Comparison of ENCODE assay signal across 14 mouse cellular contexts in genomic region chr5:136958991-136959605, GRCm38 (mm10). TPM values are rescaled to one million over a fixed set of nuclear protein-coding genes. Genes with fewer than 3 reads are reported as not detected.
A peak's percentile ranks its signal among the peaks of the same experiment; 100 is the strongest.
DNase-seq lines count a peak whose midpoint lies in the region; ATAC-seq and TF ChIP-seq lines count a peak whose summit lies in the region.
"Had no signal": no experiment of that assay in that cellular context is flagged by ENCODE, and none has a peak within 500 bp of the region (broad histone marks: within the 10 kb centered on the region; RNA-seq: fewer than 3 reads in every experiment).

No protein-coding gene starts in this region.

- no peak overlapping the region for H3K9ac ChIP-seq in lung, embryonic 15.5 days
- H3K9ac ChIP-seq: embryonic facial prominence, embryonic 12.5 days had no signal

- peaks cover 45% of the 10 kb centered on the region for H3K4me1 ChIP-seq in lung, embryonic 15.5 days
- H3K4me1 ChIP-seq in lung, adult 2 months (ENCODE audit: control insufficient read depth, insufficient read depth, low read length), result peaks cover 5% of the 10 kb centered on the region; the same call in 1 of the 2 replicates
- peaks cover 34% of the 10 kb centered on the region for H3K4me1 ChIP-seq in kidney, adult 2 months (ENCODE audit: control insufficient read depth, insufficient read depth, low read length)

- H3K27me3 ChIP-seq in lung, embryonic 15.5 days, result no peaks in the 10 kb centered on the region
- no peaks in the 10 kb centered on the region for H3K27me3 ChIP-seq in kidney, adult 2 months (replicated peaks; ENCODE audit: control insufficient read depth, insufficient read depth, low read length)
- H3K27me3 ChIP-seq: embryonic facial prominence, embryonic 12.5 days; Patski had no signal

- 43% methylated on average over 5 of the region's 5 CpGs for WGBS in lung, embryonic 15.5 days
- 54% methylated on average over 5 of the region's 5 CpGs for WGBS in lung, adult 2 months
- 20% methylated on average over 5 of the region's 5 CpGs for WGBS in kidney, adult 2 months

- no peak overlapping the region; the same call in 1 of the 2 replicates for H3K4me2 ChIP-seq in lung, embryonic 15.5 days
- H3K4me2 ChIP-seq: embryonic facial prominence, embryonic 12.5 days; midbrain, embryonic 11.5 days had no signal

- TF ChIP-seq POLR2A in lung, adult 2 months (IDR thresholded peaks at IDR 0.05; ENCODE audit: borderline replicate concordance, extremely low read depth, low read depth, low read length), result no peak
- TF ChIP-seq POLR2A in kidney, adult 2 months (IDR thresholded peaks at IDR 0.05; ENCODE audit: low read depth, low read length), result no peak

- no peak for TF ChIP-seq CTCF in lung, adult 2 months (IDR thresholded peaks at IDR 0.05; ENCODE audit: insufficient read depth, low read length)
- no peak for TF ChIP-seq CTCF in kidney, adult 2 months (conservative IDR thresholded peaks at IDR 0.05; ENCODE audit: insufficient read depth, insufficient read length, low read depth, low read length)
- no peak for TF ChIP-seq CTCF in left cerebral cortex, adult 2 months (IDR thresholded peaks at IDR 0.05)

- intact Hi-C loops in left cerebral cortex, adult 2 months (cut with DNase I), result no loop called here

- no peak for DNase-seq in lung, adult 2 months
- peak; percentile 94 for DNase-seq in kidney, adult 2 months
- peak; percentile 40 to 68 for DNase-seq in kidney, postnatal 4 days
- DNase-seq in yolk sac, embryonic 10.5 days (ENCODE audit: low spot score), result peak; percentile 57
- no peak for DNase-seq in left cerebral cortex, adult 2 months (ENCODE audit: extremely low spot score in 1 of 2, low spot score in 2 of 2)
- no peak for DNase-seq in spleen, postnatal 4 days (ENCODE audit: low spot score in 2 of 2)
- DNase-seq: cerebellum, postnatal 14 days had no signal

- peak overlapping the region; percentile 91 for H3K27ac ChIP-seq in lung, embryonic 15.5 days
- H3K27ac ChIP-seq in kidney, adult 2 months (ENCODE audit: insufficient read depth, low read depth, low read length), result peak overlapping the region; percentile 97
- no peak overlapping the region for H3K27ac ChIP-seq in left cerebral cortex, adult 2 months
- H3K27ac ChIP-seq: embryonic facial prominence, embryonic 12.5 days; forebrain, embryonic 10.5 days; heart, embryonic 10.5 days had no signal

- H3K36me3 ChIP-seq in lung, embryonic 15.5 days, result peaks cover 11% of the 10 kb centered on the region; the same call in 1 of the 2 replicates
- H3K36me3 ChIP-seq in kidney, adult 2 months (ENCODE audit: control insufficient read depth, insufficient read depth, low read length), result no peaks in the 10 kb centered on the region; the same call in 1 of the 2 replicates

- ATAC-seq in lung, embryonic 15.5 days (ENCODE audit: borderline replicate concordance, extremely low read depth, low FRiP score, low TSS enrichment), result 0 out of 2 replicates have a peak, but pooled peaks have one; percentile 4
- ATAC-seq: Patski had no signal

- H3K9me3 ChIP-seq in lung, embryonic 15.5 days, result no peaks in the 10 kb centered on the region
- H3K9me3 ChIP-seq: embryonic facial prominence, embryonic 12.5 days; forebrain, embryonic 10.5 days; heart, embryonic 10.5 days had no signal

- no peak overlapping the region for H3K4me3 ChIP-seq in lung, embryonic 15.5 days
- H3K4me3 ChIP-seq in lung, adult 2 months (replicated peaks; ENCODE audit: extremely low read depth, low read depth, low read length), result no peak overlapping the region
- no peak overlapping the region for H3K4me3 ChIP-seq in kidney, adult 2 months (ENCODE audit: insufficient read depth, low read depth, low read length)
- no peak overlapping the region for H3K4me3 ChIP-seq in left cerebral cortex, adult 2 months
- H3K4me3 ChIP-seq: embryonic facial prominence, embryonic 12.5 days; forebrain, embryonic 10.5 days; heart, embryonic 10.5 days had no signal

RNA-seq across cellular contexts. Expression of gene Fis1, which starts 6.0 kb away (rescaled TPM):
- 291 and 292 TPM in 2 replicates for polyA plus RNA-seq in lung, embryonic 15.5 days (2015; fragmentation: Nextera tagmentation; extraction: Ambion mirVana)
- 203 and 217 TPM in 2 replicates for polyA plus RNA-seq in lung, adult 2 months (2012; rRNA removed)
- polyA plus RNA-seq in kidney, adult 2 months (2012; rRNA removed), result 276 and 313 TPM in 2 replicates
- 100 to 1,000 TPM; 256 to 271 TPM for total RNA-seq in left cerebral cortex, adult 2 months (2021)

RNA-seq across cellular contexts. Expression of gene Cldn15, which starts 7.3 kb away (rescaled TPM):
- 4.7 and 5.1 TPM in 2 replicates for polyA plus RNA-seq in lung, embryonic 15.5 days (2015; fragmentation: Nextera tagmentation; extraction: Ambion mirVana)
- polyA plus RNA-seq in lung, adult 2 months (2012; rRNA removed), result 20.6 and 27.6 TPM in 2 replicates
- 28.2 and 33.1 TPM in 2 replicates for polyA plus RNA-seq in kidney, adult 2 months (2012; rRNA removed)
- under 1 TPM; 0.30 to 0.32 TPM for total RNA-seq in left cerebral cortex, adult 2 months (2021)
- total RNA-seq: left cerebral cortex, postnatal 25 days had no signal

RNA-seq across cellular contexts. Expression of gene Plod3, which starts 27.7 kb away (rescaled TPM):
- 55.9 and 58.9 TPM in 2 replicates for polyA plus RNA-seq in lung, embryonic 15.5 days (2015; fragmentation: Nextera tagmentation; extraction: Ambion mirVana)
- polyA plus RNA-seq in lung, adult 2 months (2012; rRNA removed), result 84.8 and 85.6 TPM in 2 replicates
- polyA plus RNA-seq in kidney, adult 2 months (2012; rRNA removed), result 44.0 and 46.9 TPM in 2 replicates
- 10 to 100 TPM; 38.7 to 39.1 TPM for total RNA-seq in left cerebral cortex, adult 2 months (2021)

RNA-seq across cellular contexts. Expression of gene Znhit1, which starts 28.7 kb away (rescaled TPM):
- polyA plus RNA-seq in lung, embryonic 15.5 days (2015; fragmentation: Nextera tagmentation; extraction: Ambion mirVana), result 101 and 102 TPM in 2 replicates
- 70.3 and 82.0 TPM in 2 replicates for polyA plus RNA-seq in lung, adult 2 months (2012; rRNA removed)
- 99.7 and 105 TPM in 2 replicates for polyA plus RNA-seq in kidney, adult 2 months (2012; rRNA removed)
- total RNA-seq in left cerebral cortex, adult 2 months (2021), result 10 to 100 TPM; 82.0 to 91.0 TPM

RNA-seq across cellular contexts. Expression of gene Ift22, which starts 51.1 kb away (rescaled TPM):
- polyA plus RNA-seq in lung, embryonic 15.5 days (2015; fragmentation: Nextera tagmentation; extraction: Ambion mirVana), result 84.6 and 87.1 TPM in 2 replicates
- 10.8 and 13.4 TPM in 2 replicates for polyA plus RNA-seq in lung, adult 2 months (2012; rRNA removed)
- polyA plus RNA-seq in kidney, adult 2 months (2012; rRNA removed), result 23.3 and 26.5 TPM in 2 replicates
- total RNA-seq in left cerebral cortex, adult 2 months (2021), result 10 to 100 TPM; 94.8 to 95.0 TPM

Comparison
In these comparisons a context has a peak if more than half of its experiments do, and no peak if none do; other contexts are left out.
1. DNase-seq: peak in kidney, adult 2 months (single experiment), kidney, postnatal 4 days (2 of 2) and yolk sac, embryonic 10.5 days (single experiment); none in lung, adult 2 months (single experiment), left cerebral cortex, adult 2 months (0 of 2) and spleen, postnatal 4 days (0 of 2).